Mouse (Mus musculus) urinary bladder, adult 2 months (tissue): Measurements from ENCODE around the gene Gm14434. TPM values are rescaled to one million over a fixed set of nuclear protein-coding genes. Genes with fewer than 3 reads are reported as not detected.
"Not testable (repeated sequence)": the region's sequence is repeated elsewhere in the genome, so short reads cannot be mapped to it uniquely, and the experiment has no call there.

Experiments used
- DNase-seq: peaks from one replicate; pipeline ENCODE4 v3.0.0; 2022; ENCODE audit warnings: low spot score
- polyA plus RNA-seq: library from polyadenylated mRNA; depleted of rRNA; stranded (reverse); fragments of >200 nt; gene quantifications from 2 replicates; pipeline ENCODE4 v1.2.3, GENCODE M21; 2012; rRNA removed

Gm14434 gene
- 9.8 and 13.6 TPM in 2 replicates for polyA plus RNA-seq

GRCm38 (mm10) chr2:176486683-176487082 lies at the start of gene Gm14434:
Gene Gm14434 (minus strand): TSS chr2:176486783.
- not testable (repeated sequence) for DNase-seq

- not testable (repeated sequence) for DNase-seq
Observed at GRCm38 (mm10) chr2:176520756-176521155, 34.2 kb upstream of the Gm14434 start, which contains the start of gene Zfp967. Gene Zfp967 (plus strand): TSS chr2:176521056.

DNA sequence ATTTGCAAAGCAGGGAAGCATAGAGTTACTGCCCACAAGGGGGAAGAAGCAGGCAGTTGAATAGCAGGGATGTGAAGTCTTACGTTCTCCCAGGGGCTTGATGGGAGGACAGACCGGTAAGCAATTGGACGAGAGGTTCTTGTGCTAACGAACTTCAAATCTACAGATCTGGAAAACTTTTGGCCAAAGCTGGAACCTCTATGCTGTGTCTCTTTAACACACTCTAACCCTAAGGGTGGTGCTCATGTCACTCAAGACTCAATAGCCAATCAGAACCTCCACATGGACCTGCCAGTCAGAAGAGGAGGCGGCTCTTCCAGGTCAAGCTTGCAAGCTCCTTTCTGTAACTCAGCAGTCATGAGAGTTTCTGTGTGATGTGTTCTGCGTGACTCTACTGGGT lies 63.3 kb downstream of the Gm14434 start, which contains the start of gene Gm14435:
Gene Gm14435 (plus strand): TSS at position 301 of the 400 bp plus-strand sequence.
- DNase-seq = not testable (repeated sequence)

Other genes starting within 250 kb of the Gm14434 start
- not detected in 2 replicates for gene Gm11009, start 167.3 kb downstream of the Gm14434 start, polyA plus RNA-seq
- 3.1 and 3.5 TPM in 2 replicates for gene Gm14435, start 63.2 kb downstream of the Gm14434 start, polyA plus RNA-seq
- gene Zfp967, start 34.3 kb upstream of the Gm14434 start, polyA plus RNA-seq = not detected in 2 replicates
- 6.5 and 12.5 TPM in 2 replicates for gene Gm14308, start 149.6 kb upstream of the Gm14434 start, polyA plus RNA-seq
- gene Zfp973, start 183.7 kb upstream of the Gm14434 start, polyA plus RNA-seq = 7.5 and 9.0 TPM in 2 replicates
- 22.7 and 28.7 TPM in 2 replicates for gene Gm14305, start 221.5 kb upstream of the Gm14434 start, polyA plus RNA-seq